Mouse (Mus musculus) lung, postnatal 0 days (tissue): ENCODE results near the gene Mup20. TPM values are rescaled to one million over a fixed set of nuclear protein-coding genes. Genes with fewer than 3 reads are reported as not detected.
"Not testable (repeated sequence)": the region's sequence is repeated elsewhere in the genome, so short reads cannot be mapped to it uniquely, and the experiment has no call there.

Experiments used
- ATAC-seq: fragments of 200-750 bp; cut with Nextera tagmentation; 2 replicates; pipeline ENCODE4 v1.8.0; 2017; ENCODE audit warnings: moderate library complexity
- DNase-seq: peaks from one replicate; pipeline ENCODE4 v3.0.0-alpha.2; 2016; ENCODE audit warnings: low spot score
- H3K27ac ChIP-seq: fragments of 300-500 bp; sonication (generic); 2 replicates; pipeline ENCODE4 v1.5.1; 2014; ENCODE audit warnings: antibody characterized with exemption, mild to moderate bottlenecking, low read length, mixed read lengths
- H3K27me3 ChIP-seq: fragments of 300-500 bp; sonication (generic); replicated peaks from 2 replicates; pipeline ENCODE4 v1.6.1; 2014; ENCODE audit warnings: low read length, mixed read lengths; ENCODE audit not compliant: insufficient read depth
- H3K36me3 ChIP-seq: fragments of 300-500 bp; sonication (generic); 2 replicates; pipeline ENCODE4 v1.6.1; 2014; ENCODE audit warnings: low read length, mixed read lengths; ENCODE audit not compliant: insufficient read depth
- H3K4me1 ChIP-seq: fragments of 300-500 bp; sonication (generic); 2 replicates; pipeline ENCODE4 v1.6.1; 2014; ENCODE audit warnings: antibody characterized with exemption, low read depth, low read length, mixed read lengths; ENCODE audit not compliant: insufficient read depth
- H3K4me2 ChIP-seq: fragments of 300-500 bp; sonication (generic); replicated peaks from 2 replicates; pipeline ENCODE4 v1.6.1; 2014; ENCODE audit warnings: low read depth, mild to moderate bottlenecking, low read length, moderate library complexity, mixed read lengths
- H3K4me3 ChIP-seq: fragments of 300-500 bp; sonication (generic); 2 replicates; pipeline ENCODE4 v1.5.1; 2014; ENCODE audit warnings: low read depth, low read length
- H3K9ac ChIP-seq: fragments of 300-500 bp; sonication (generic); replicated peaks from 2 replicates; pipeline ENCODE4 v1.6.1; 2014; ENCODE audit warnings: low read depth, mild to moderate bottlenecking
- H3K9me3 ChIP-seq: fragments of 300-500 bp; sonication (generic); 2 replicates; pipeline ENCODE4 v1.6.1; 2016; ENCODE audit warnings: low read length, mixed read lengths
- CTCF ChIP-seq: IDR thresholded peaks from 2 replicates; pipeline ENCODE4 v1.5.1; 2016; ENCODE audit warnings: antibody characterized with exemption, mild to moderate bottlenecking
- EP300 ChIP-seq: IDR thresholded peaks from 2 replicates; pipeline ENCODE4 v1.6.1; 2016; ENCODE audit warnings: antibody characterized with exemption, mild to moderate bottlenecking, control low read depth
- WGBS: fragments of 180-500 bp; shearing (Covaris S2); extraction: QIAGEN DNeasy Blood & Tissue Kit; methylation state at CpG from one replicate; pipeline ENCODE4 v1.1.7; 2014; 5-methylcytosine and 5-hydroxymethylcytosine counted together
- polyA plus RNA-seq: library from polyadenylated mRNA; unstranded; fragments of >200 nt; fragmentation: Nextera tagmentation; extraction: Ambion mirVana; gene quantifications from 2 replicates; pipeline ENCODE4 v1.2.1, GENCODE M21; 2015

Mup20 gene
- polyA plus RNA-seq, 1 experiment from 2014 or later = not detected

- H3K27ac ChIP-seq = no peak overlapping the region
- no peaks in the 10 kb centered on the region for H3K9me3 ChIP-seq
- H3K36me3 ChIP-seq = no peaks in the 10 kb centered on the region
- DNase-seq (no peak), ATAC-seq (no peak)
- TF ChIP-seq EP300 (no peak), CTCF (no peak)
- H3K27me3 ChIP-seq = no peaks in the 10 kb centered on the region
- no peak overlapping the region for H3K4me3 ChIP-seq
- H3K9ac ChIP-seq = no peak overlapping the region
- H3K4me2 ChIP-seq = no peak overlapping the region
- H3K4me1 ChIP-seq = no peaks in the 10 kb centered on the region
- WGBS = 79% methylated on average over 1 of the region's 1 CpGs
These were observed 27.7 kb downstream of the Mup20 start for GRCm38 (mm10) chr4:62026281-62026680.

GRCm38 (mm10) chr4:62024256-62024959, 29.6 kb downstream of the Mup20 start:
- Histone ChIP-seq H3K27ac (no peak overlapping the region), H3K9me3 (no peaks in the 10 kb centered on the region), H3K9ac (no peak overlapping the region), H3K4me3 (no peak overlapping the region), H3K27me3 (no peaks in the 10 kb centered on the region), H3K4me1 (no peaks in the 10 kb centered on the region), H3K4me2 (no peak overlapping the region), H3K36me3 (no peaks in the 10 kb centered on the region)
- TF ChIP-seq CTCF = no peak
- no peak for TF ChIP-seq EP300
- DNase-seq = no peak
- 58% methylated on average over 2 of the region's 2 CpGs for WGBS
- no peak for ATAC-seq

GRCm38 (mm10) chr4:62023646-62024045, 30.3 kb downstream of the Mup20 start:
- Histone ChIP-seq H3K9me3 (no peaks in the 10 kb centered on the region), H3K4me3 (no peak overlapping the region), H3K4me2 (no peak overlapping the region), H3K27ac (no peak overlapping the region), H3K27me3 (no peaks in the 10 kb centered on the region), H3K4me1 (no peaks in the 10 kb centered on the region), H3K9ac (no peak overlapping the region), H3K36me3 (no peaks in the 10 kb centered on the region)
- 84% methylated on average over 4 of the region's 4 CpGs for WGBS
- ATAC-seq = no peak
- DNase-seq = no peak
- TF ChIP-seq EP300 (no peak), CTCF (no peak)

- no peak for TF ChIP-seq EP300
- TF ChIP-seq CTCF = no peak
- H3K36me3 ChIP-seq = no peaks in the 10 kb centered on the region
- no peaks in the 10 kb centered on the region for H3K27me3 ChIP-seq
- no peaks in the 10 kb centered on the region for H3K9me3 ChIP-seq
- WGBS = 76% methylated on average over 2 of the region's 2 CpGs
- no peak overlapping the region for H3K4me2 ChIP-seq
- no peak overlapping the region for H3K9ac ChIP-seq
- no peak overlapping the region for H3K4me3 ChIP-seq
- no peaks in the 10 kb centered on the region for H3K4me1 ChIP-seq
- DNase-seq (no peak), ATAC-seq (no peak)
- H3K27ac ChIP-seq = no peak overlapping the region
These were observed 30.8 kb downstream of the Mup20 start for GRCm38 (mm10) chr4:62023120-62023519.

GRCm38 (mm10) chr4:62020511-62020910, 33.4 kb downstream of the Mup20 start:
- H3K27ac ChIP-seq, H3K9ac ChIP-seq, H3K4me1 ChIP-seq, ATAC-seq, H3K36me3 ChIP-seq, H3K4me2 ChIP-seq, H3K9me3 ChIP-seq, H3K27me3 ChIP-seq, DNase-seq, H3K4me3 ChIP-seq: not testable (repeated sequence)

Other genes starting within 250 kb of the Mup20 start
- gene Mup5, start 218.9 kb downstream of the Mup20 start, polyA plus RNA-seq = not detected in 2 replicates
- not detected in 2 replicates for gene Mup3, start 33.2 kb upstream of the Mup20 start, polyA plus RNA-seq
- not detected in 2 replicates for gene Mup21, start 96.7 kb upstream of the Mup20 start, polyA plus RNA-seq
- 3.4 and 3.5 TPM in 2 replicates for gene Zfp37, start 176.9 kb upstream of the Mup20 start, polyA plus RNA-seq
- gene Slc31a2, start 208.4 kb upstream of the Mup20 start, polyA plus RNA-seq = 25.5 and 29.0 TPM in 2 replicates